Mouse (Mus musculus) bone marrow, adult 2 months (tissue): ENCODE results near the gene 9430007A20Rik. TPM values are rescaled to one million over a fixed set of nuclear protein-coding genes. Genes with fewer than 3 reads are reported as not detected.
"Not testable (repeated sequence)": the region's sequence is repeated elsewhere in the genome, so short reads cannot be mapped to it uniquely, and the experiment has no call there.

Source experiments
- H3K27ac ChIP-seq: fragments of 200-500 bp; 2 replicates; pipeline ENCODE4 v1.5.1; 2012; ENCODE audit warnings: low read depth, mild to moderate bottlenecking, control low read depth, inconsistent platforms, low read length; ENCODE audit not compliant: control insufficient read depth, poor library complexity, insufficient read depth
- H3K4me1 ChIP-seq: fragments of 200-500 bp; 2 replicates; pipeline ENCODE4 v1.6.1; 2011; ENCODE audit warnings: low read length; ENCODE audit not compliant: control insufficient read depth, insufficient read depth
- H3K4me3 ChIP-seq: fragments of 200-500 bp; replicated peaks from 2 replicates; pipeline ENCODE3; 2011; ENCODE audit warnings: mild to moderate bottlenecking, low read depth, low read length, control low read depth; ENCODE audit not compliant: control insufficient read depth
- CTCF ChIP-seq: fragments of 200-500 bp; IDR thresholded peaks from 2 replicates; pipeline ENCODE4 v1.5.1; 2011; ENCODE audit warnings: low read length, control low read depth; ENCODE audit not compliant: control insufficient read depth, insufficient read depth
- POLR2A ChIP-seq: fragments of 200-500 bp; IDR thresholded peaks from 2 replicates; pipeline ENCODE4 v1.6.1; 2011; ENCODE audit warnings: low read depth, mild to moderate bottlenecking, control low read depth, low read length, borderline replicate concordance; ENCODE audit not compliant: control insufficient read depth
- WGBS: fragments of 180-500 bp; shearing (Covaris S2); methylation state at CpG from one replicate; pipeline ENCODE4 v1.1.7; 2018; 5-methylcytosine and 5-hydroxymethylcytosine counted together
- polyA plus RNA-seq: library from polyadenylated mRNA; stranded (reverse); fragments of >200 nt; gene quantifications from 2 replicates; pipeline ENCODE4 v1.2.4, GENCODE M21; 2011; ENCODE audit warnings: low replicate concordance; ENCODE audit not compliant: missing spikeins, insufficient read depth, insufficient read length

Gene 9430007A20Rik
- polyA plus RNA-seq: not detected in 2 replicates

GRCm38 (mm10) chr4:144519522-144519921 lies at the start of gene 9430007A20Rik:
9430007A20Rik (plus strand) TSS chr4:144519822.
- TF ChIP-seq POLR2A (no peak), CTCF (no peak)
- WGBS: 75% methylated on average over 5 of the region's 5 CpGs
- Histone ChIP-seq H3K4me3 (no peak within 1 kb of the TSS), H3K4me1 (no peaks in the 10 kb centered on the region), H3K27ac (no peak within 1 kb of the TSS)

GRCm38 (mm10) chr4:144493331-144493730 lies 26.3 kb upstream of the 9430007A20Rik start:
- H3K4me1 ChIP-seq: no peaks in the 10 kb centered on the region
- no peak for TF ChIP-seq POLR2A
- TF ChIP-seq CTCF: no peak
- no peak overlapping the region for H3K27ac ChIP-seq
- H3K4me3 ChIP-seq: no peak overlapping the region

DNA sequence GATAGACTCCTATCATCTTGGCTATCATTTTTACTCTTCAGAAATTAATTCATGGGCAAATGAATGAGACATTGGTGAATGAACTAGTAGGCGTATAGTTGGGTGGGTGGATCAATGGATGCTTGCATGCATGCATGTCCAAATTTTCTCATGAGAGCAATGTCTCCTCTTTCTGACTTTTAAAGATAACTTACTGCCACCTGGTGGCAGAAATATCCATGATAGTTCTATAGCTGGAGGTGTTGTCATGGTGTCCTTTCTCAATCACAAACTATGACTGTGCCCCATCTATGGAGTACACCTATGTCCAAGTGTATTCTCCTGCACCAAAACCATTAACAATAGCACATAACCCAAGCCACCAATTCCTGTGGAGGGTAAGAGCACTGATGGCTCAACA lies 13.1 kb upstream of the 9430007A20Rik start:
- no peak overlapping the region for H3K27ac ChIP-seq
- TF ChIP-seq CTCF: no peak
- TF ChIP-seq POLR2A: no peak
- H3K4me1 ChIP-seq: no peaks in the 10 kb centered on the region
- 70% methylated on average over 1 of the region's 1 CpGs for WGBS
- no peak overlapping the region for H3K4me3 ChIP-seq

DNA sequence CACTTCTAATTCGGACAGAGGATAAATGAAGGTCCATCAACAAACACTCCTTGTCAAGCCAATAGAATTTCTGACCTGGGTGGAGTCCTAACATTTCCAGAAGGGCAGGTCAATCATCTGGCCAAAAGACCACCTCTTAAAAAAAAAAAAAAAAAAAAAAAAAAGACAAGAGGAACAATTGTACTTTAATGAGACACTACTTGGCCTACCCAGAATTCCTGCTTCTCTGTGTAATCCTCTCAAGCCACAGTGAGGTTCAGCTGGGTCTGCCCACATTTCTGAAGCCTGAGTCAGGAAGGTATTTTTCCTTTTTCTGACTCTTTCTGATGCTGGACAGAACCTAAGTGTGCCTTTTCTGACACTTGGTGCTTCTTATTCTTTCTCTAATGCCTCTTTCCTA lies 25.1 kb downstream of the 9430007A20Rik start:
- no peak for TF ChIP-seq POLR2A
- no peak overlapping the region for H3K4me3 ChIP-seq
- 62% methylated on average over 1 of the region's 1 CpGs for WGBS
- no peaks in the 10 kb centered on the region for H3K4me1 ChIP-seq
- H3K27ac ChIP-seq: no peak overlapping the region

GRCm38 (mm10) chr4:144545339-144545738 lies 25.7 kb downstream of the 9430007A20Rik start:
- 87% methylated on average over 13 of the region's 13 CpGs for WGBS
- H3K4me3 ChIP-seq: not testable (repeated sequence)

GRCm38 (mm10) chr4:144551156-144551555 lies 31.5 kb downstream of the 9430007A20Rik start:
- TF ChIP-seq CTCF: no peak
- no peak for TF ChIP-seq POLR2A
- H3K4me3 ChIP-seq: no peak overlapping the region
- H3K27ac ChIP-seq: no peak overlapping the region
- no peaks in the 10 kb centered on the region for H3K4me1 ChIP-seq

More at GRCm38 (mm10) chr4:144545339-144545738, 25.7 kb downstream of the 9430007A20Rik start:
- H3K4me1 ChIP-seq, H3K27ac ChIP-seq: not testable (repeated sequence)

DNA sequence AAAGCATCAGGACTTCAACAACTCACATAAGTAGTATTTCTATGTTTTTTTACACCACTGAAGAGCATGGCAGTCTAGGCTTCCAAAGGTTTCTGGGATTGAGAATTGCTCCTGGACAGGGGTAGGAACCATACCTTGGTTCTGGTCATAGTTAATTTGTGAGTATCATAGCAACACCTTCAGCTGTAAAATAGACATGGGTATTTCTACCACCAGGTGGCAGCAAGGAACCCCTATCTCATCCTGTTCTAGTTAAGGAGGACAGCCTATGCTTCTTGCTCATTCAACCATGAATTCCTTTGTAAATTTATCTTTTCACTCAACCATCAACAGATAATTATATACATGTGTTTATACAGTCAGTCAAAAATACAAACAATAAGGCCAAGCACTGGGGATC lies 40.2 kb downstream of the 9430007A20Rik start:
- no peak overlapping the region for H3K4me3 ChIP-seq
- no peak for TF ChIP-seq CTCF
- no peak for TF ChIP-seq POLR2A
- no peaks in the 10 kb centered on the region for H3K4me1 ChIP-seq
- no peak overlapping the region for H3K27ac ChIP-seq

DNA sequence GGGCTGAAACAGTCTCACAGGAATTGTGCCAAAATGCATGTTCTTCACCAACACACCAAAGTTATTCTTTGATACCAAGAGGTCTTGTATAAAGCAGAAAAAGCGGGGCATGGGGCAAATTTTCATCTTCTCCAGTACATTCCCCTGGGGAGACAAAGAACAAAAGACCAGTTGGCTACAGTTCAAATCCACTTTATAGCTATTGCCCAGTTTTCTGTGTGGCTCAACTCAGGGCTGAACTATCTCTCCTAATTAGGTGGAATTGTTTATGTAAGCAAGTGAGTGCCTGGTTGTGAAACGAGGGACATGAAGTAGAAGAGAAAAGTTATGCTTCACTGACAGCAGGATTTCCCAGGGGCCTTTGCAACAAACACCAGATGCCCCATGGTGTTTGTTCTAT lies 41.6 kb downstream of the 9430007A20Rik start:
- 40% methylated on average over 2 of the region's 2 CpGs for WGBS
- Histone ChIP-seq H3K4me3 (no peak overlapping the region), H3K27ac (no peak overlapping the region), H3K4me1 (no peaks in the 10 kb centered on the region)
- TF ChIP-seq CTCF (no peak), POLR2A (no peak)

- TF ChIP-seq POLR2A: no peak
- no peak for TF ChIP-seq CTCF
- H3K4me1 ChIP-seq: no peaks in the 10 kb centered on the region
- H3K27ac ChIP-seq: no peak within 1 kb of the TSS
- 92% methylated on average over 1 of the region's 1 CpGs for WGBS
- no peak within 1 kb of the TSS for H3K4me3 ChIP-seq
Observed at GRCm38 (mm10) chr4:144565034-144565433, 45.4 kb downstream of the 9430007A20Rik start, which contains the start of gene Gm13124. Gm13124 (minus strand) TSS chr4:144565134.

GRCm38 (mm10) chr4:144567752-144568151 lies 48.1 kb downstream of the 9430007A20Rik start:
- H3K4me3 ChIP-seq: no peak overlapping the region
- H3K27ac ChIP-seq: no peak overlapping the region
- TF ChIP-seq CTCF (no peak), POLR2A (no peak)
- H3K4me1 ChIP-seq: no peaks in the 10 kb centered on the region

Other genes starting within 250 kb of the 9430007A20Rik start
- not detected in 2 replicates for gene Pramel5, start 239.3 kb upstream of the 9430007A20Rik start, polyA plus RNA-seq
- gene Gm13128, start 189.6 kb upstream of the 9430007A20Rik start, polyA plus RNA-seq: not detected in 2 replicates
- gene Gm13119, start 161.9 kb upstream of the 9430007A20Rik start, polyA plus RNA-seq: not detected in 2 replicates
- not detected in 2 replicates for gene Pramef20, start 141.9 kb upstream of the 9430007A20Rik start, polyA plus RNA-seq
- gene Pramef12, start 111.4 kb upstream of the 9430007A20Rik start, polyA plus RNA-seq: 2.0 TPM in 1 of 2 replicates, not detected in the other
- not detected in 2 replicates for gene 1700012P22Rik, start 81.0 kb upstream of the 9430007A20Rik start, polyA plus RNA-seq
- gene Gm9944, start 66.5 kb upstream of the 9430007A20Rik start, polyA plus RNA-seq: not detected in 2 replicates
- gene Aadacl3, start 56.1 kb upstream of the 9430007A20Rik start, polyA plus RNA-seq: not detected in 2 replicates
- gene Gm13124, start 45.3 kb downstream of the 9430007A20Rik start, polyA plus RNA-seq: not detected in 2 replicates
- gene Aadacl4, start 93.9 kb downstream of the 9430007A20Rik start, polyA plus RNA-seq: not detected in 2 replicates
- gene Gm436, start 166.5 kb downstream of the 9430007A20Rik start, polyA plus RNA-seq: not detected in 2 replicates
- not detected in 2 replicates for gene Gm13178, start 201.6 kb downstream of the 9430007A20Rik start, polyA plus RNA-seq